Mouse (Mus musculus) heart, adult 2 months (tissue): Measurements from ENCODE around the gene Mttp.

Source experiments
- CTCF ChIP-seq: fragments of 200-600 bp; IDR thresholded peaks from 2 replicates; pipeline ENCODE4 v1.8.1; 2022; ENCODE audit warnings: antibody characterized with exemption, mild to moderate bottlenecking, moderate library complexity
- EP300 ChIP-seq: fragments of 200-500 bp; IDR thresholded peaks from 2 replicates; pipeline ENCODE4 v1.6.1; 2011; ENCODE audit warnings: low read depth, low read length, control low read depth; ENCODE audit not compliant: insufficient read depth
- POLR2A ChIP-seq: fragments of 200-500 bp; IDR thresholded peaks from 2 replicates; pipeline ENCODE4 v1.6.1; 2011; ENCODE audit warnings: mild to moderate bottlenecking, low read depth, low read length, control low read depth; ENCODE audit not compliant: insufficient read depth

- TF ChIP-seq CTCF (no peak), EP300 (no peak), POLR2A (no peak)
These were observed 95.2 kb downstream of the Mttp start for GRCm38 (mm10) chr3:138049555-138049954.
